Mouse (Mus musculus): ENCODE data around the gene Tsks.

The Tsks gene

GRCm38 (mm10) chr7:44951960-44952359, 9.0 kb downstream of the Tsks start:
- peak; percentile 86 for DNase-seq (ENCODE audit: low spot score)

- DNase-seq (ENCODE audit: low spot score) = peak; percentile 97
Observed at GRCm38 (mm10) chr7:44952611-44953306, 9.8 kb downstream of the Tsks start.

- DNase-seq (ENCODE audit: low spot score) = no peak
Observed at GRCm38 (mm10) chr7:44953561-44953960, 10.6 kb downstream of the Tsks start.

- DNase-seq (ENCODE audit: low spot score) = no peak
Observed at GRCm38 (mm10) chr7:44954091-44954885, 11.3 kb downstream of the Tsks start.

GRCm38 (mm10) chr7:44955628-44956027, 12.6 kb downstream of the Tsks start:
- DNase-seq (ENCODE audit: low spot score) = no peak

GRCm38 (mm10) chr7:44956266-44956665, 13.3 kb downstream of the Tsks start:
- no peak for DNase-seq (ENCODE audit: low spot score)

- DNase-seq (ENCODE audit: low spot score) = peak; percentile 65
Observed at GRCm38 (mm10) chr7:44957183-44957835, 14.3 kb downstream of the Tsks start.

- peak; percentile 50 for DNase-seq (ENCODE audit: low spot score)
Observed at GRCm38 (mm10) chr7:44958208-44958607, 15.2 kb downstream of the Tsks start.

GRCm38 (mm10) chr7:44959281-44959680, 16.3 kb downstream of the Tsks start:
- no peak for DNase-seq (ENCODE audit: low spot score)

GRCm38 (mm10) chr7:44959874-44960511, 17.0 kb downstream of the Tsks start:
- no peak for DNase-seq (ENCODE audit: low spot score)

- no peak for DNase-seq (ENCODE audit: low spot score)
Observed at GRCm38 (mm10) chr7:44960512-44960910, 17.5 kb downstream of the Tsks start.

GRCm38 (mm10) chr7:44962337-44962736, 19.3 kb downstream of the Tsks start:
- no peak for DNase-seq (ENCODE audit: low spot score)

GRCm38 (mm10) chr7:44962831-44963230, 19.8 kb downstream of the Tsks start:
- no peak for DNase-seq (ENCODE audit: low spot score)

- DNase-seq (ENCODE audit: low spot score) = no peak
Observed at GRCm38 (mm10) chr7:44964990-44965389, 22.0 kb downstream of the Tsks start.

GRCm38 (mm10) chr7:44965975-44966374, 23.0 kb downstream of the Tsks start:
- DNase-seq (ENCODE audit: low spot score) = no peak

GRCm38 (mm10) chr7:44966638-44967037, 23.6 kb downstream of the Tsks start:
- no peak for DNase-seq (ENCODE audit: low spot score)

- peak; percentile 91 for DNase-seq (ENCODE audit: low spot score)
Observed at GRCm38 (mm10) chr7:44970231-44970691, 27.3 kb downstream of the Tsks start.

- no peak for DNase-seq (ENCODE audit: low spot score)
Observed at GRCm38 (mm10) chr7:44971142-44971541, 28.1 kb downstream of the Tsks start.

GRCm38 (mm10) chr7:44973415-44974130, 30.6 kb downstream of the Tsks start:
- DNase-seq (ENCODE audit: low spot score) = no peak

GRCm38 (mm10) chr7:44974383-44975116, 31.5 kb downstream of the Tsks start, which contains the start of gene Cpt1c:
Cpt1c (minus strand) TSS chr7:44974851.
- peak; percentile 78 for DNase-seq (ENCODE audit: low spot score)

GRCm38 (mm10) chr7:44975117-44975419, 32.1 kb downstream of the Tsks start:
- DNase-seq (ENCODE audit: low spot score) = no peak
